15 mouse cellular contexts compared by ENCODE assay signal in the genomic region with DNA sequence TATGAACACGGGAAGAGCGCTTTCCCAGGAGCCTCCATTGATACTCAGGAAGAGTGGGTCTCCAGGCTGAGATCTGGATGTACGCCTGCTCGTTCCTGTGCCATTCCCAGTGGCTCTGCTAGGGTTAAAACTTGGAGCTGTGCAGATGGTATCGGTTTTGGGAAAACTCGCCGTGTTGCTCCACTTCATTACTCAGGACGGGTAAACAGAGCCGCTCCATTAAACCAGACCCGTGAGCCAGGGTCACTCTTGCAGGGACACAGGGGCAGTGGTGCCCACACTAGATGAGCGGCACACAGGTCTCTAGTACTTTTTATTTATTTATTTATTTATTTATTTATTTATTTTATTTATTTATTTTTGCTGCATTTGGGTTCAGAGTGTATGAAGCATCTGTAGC. TPM values are rescaled to one million over a fixed set of nuclear protein-coding genes. Genes with fewer than 3 reads are reported as not detected.
DNase-seq lines count a peak whose midpoint lies in the region; ATAC-seq and TF ChIP-seq lines count a peak whose summit lies in the region.
"Had no signal": no experiment of that assay in that cellular context is flagged by ENCODE, and none has a peak within 500 bp of the region (broad histone marks: within the 10 kb centered on the region; RNA-seq: fewer than 3 reads in every experiment).

No protein-coding gene starts in this region.

- ATAC-seq in forebrain, embryonic 16.5 days = peak; percentile 21; the same call in 1 of the 2 replicates
- ATAC-seq in forebrain, embryonic 14.5 days = no peak
- ATAC-seq in kidney, postnatal 0 days (replicated peaks; ENCODE audit: low FRiP score, low read depth) = peak; percentile 82
- no peak for ATAC-seq in liver, embryonic 11.5 days (replicated peaks; ENCODE audit: low FRiP score)
- ATAC-seq: midbrain, embryonic 16.5 days had no signal

- no peak overlapping the region for H3K4me3 ChIP-seq in forebrain, embryonic 16.5 days (replicated peaks; ENCODE audit: low read length)
- H3K4me3 ChIP-seq in forebrain, embryonic 14.5 days (ENCODE audit: low read depth, low read length) = no peak overlapping the region
- no peak overlapping the region for H3K4me3 ChIP-seq in kidney, adult 2 months (ENCODE audit: insufficient read depth, low read depth, low read length)
- no peak overlapping the region for H3K4me3 ChIP-seq in kidney, postnatal 0 days (replicated peaks; ENCODE audit: low read depth, low read length)
- no peak overlapping the region for H3K4me3 ChIP-seq in liver, embryonic 11.5 days (ENCODE audit: low read depth, low read length)
- H3K4me3 ChIP-seq: embryonic facial prominence, embryonic 13.5 days; forebrain, embryonic 10.5 days; heart, embryonic 15.5 days; limb, embryonic 12.5 days had no signal

- 46% methylated on average over 11 of the region's 11 CpGs for WGBS in forebrain, embryonic 16.5 days
- 61% methylated on average over 11 of the region's 11 CpGs for WGBS in forebrain, embryonic 14.5 days
- 40% methylated on average over 11 of the region's 11 CpGs for WGBS in kidney, adult 2 months
- 33% methylated on average over 11 of the region's 11 CpGs for WGBS in kidney, postnatal 0 days
- WGBS in liver, embryonic 11.5 days = 72% methylated on average over 11 of the region's 11 CpGs

- no peak overlapping the region for H3K27ac ChIP-seq in forebrain, embryonic 16.5 days (ENCODE audit: low read length)
- H3K27ac ChIP-seq in forebrain, embryonic 14.5 days (ENCODE audit: low read depth, low read length) = no peak overlapping the region
- peak overlapping the region; percentile 93 for H3K27ac ChIP-seq in kidney, adult 2 months (ENCODE audit: insufficient read depth, low read depth, low read length)
- peak overlapping the region; percentile 86 for H3K27ac ChIP-seq in kidney, postnatal 0 days
- peak overlapping the region; percentile 70 for H3K27ac ChIP-seq in liver, embryonic 11.5 days (ENCODE audit: low read depth, low read length)
- H3K27ac ChIP-seq: embryonic facial prominence, embryonic 13.5 days; forebrain, embryonic 10.5 days; heart, embryonic 15.5 days; limb, embryonic 12.5 days had no signal

- no peaks in the 10 kb centered on the region for H3K36me3 ChIP-seq in forebrain, embryonic 16.5 days (ENCODE audit: control insufficient read depth, insufficient read depth)
- H3K36me3 ChIP-seq in forebrain, embryonic 14.5 days (ENCODE audit: control insufficient read depth, insufficient read depth, low read length) = no peaks in the 10 kb centered on the region
- H3K36me3 ChIP-seq in kidney, adult 2 months (ENCODE audit: control insufficient read depth, insufficient read depth, low read length) = no peaks in the 10 kb centered on the region
- H3K36me3 ChIP-seq in kidney, postnatal 0 days (ENCODE audit: insufficient read depth, low read length) = no peaks in the 10 kb centered on the region
- H3K36me3 ChIP-seq in liver, embryonic 11.5 days (ENCODE audit: control insufficient read depth, insufficient read depth, low read length) = no peaks in the 10 kb centered on the region
- H3K36me3 ChIP-seq: embryonic facial prominence, embryonic 13.5 days; heart, embryonic 15.5 days; limb, embryonic 12.5 days had no signal

- no peaks in the 10 kb centered on the region for H3K27me3 ChIP-seq in forebrain, embryonic 16.5 days (replicated peaks; ENCODE audit: control insufficient read depth, insufficient read depth, low read length)
- H3K27me3 ChIP-seq in forebrain, embryonic 14.5 days (replicated peaks; ENCODE audit: control insufficient read depth, insufficient read depth, low read length) = no peaks in the 10 kb centered on the region
- H3K27me3 ChIP-seq in kidney, adult 2 months (replicated peaks; ENCODE audit: control insufficient read depth, insufficient read depth, low read length) = no peaks in the 10 kb centered on the region
- no peaks in the 10 kb centered on the region for H3K27me3 ChIP-seq in kidney, postnatal 0 days (ENCODE audit: insufficient read depth, low read length)
- no peaks in the 10 kb centered on the region for H3K27me3 ChIP-seq in liver, embryonic 11.5 days (replicated peaks; ENCODE audit: control insufficient read depth, insufficient read depth, low read length)
- H3K27me3 ChIP-seq: embryonic facial prominence, embryonic 13.5 days; heart, embryonic 15.5 days; limb, embryonic 12.5 days had no signal

- H3K4me2 ChIP-seq in forebrain, embryonic 16.5 days (ENCODE audit: low read length) = no peak overlapping the region
- H3K4me2 ChIP-seq in forebrain, embryonic 14.5 days (ENCODE audit: low read length) = no peak overlapping the region
- H3K4me2 ChIP-seq in kidney, postnatal 0 days (ENCODE audit: low read length) = peak overlapping the region; percentile 27
- H3K4me2 ChIP-seq in liver, embryonic 11.5 days = peak overlapping the region; percentile 52
- H3K4me2 ChIP-seq: embryonic facial prominence, embryonic 13.5 days; heart, embryonic 15.5 days; limb, embryonic 12.5 days had no signal

- no peaks in the 10 kb centered on the region for H3K9me3 ChIP-seq in forebrain, embryonic 16.5 days (ENCODE audit: control insufficient read depth, low read length)
- no peaks in the 10 kb centered on the region for H3K9me3 ChIP-seq in forebrain, embryonic 14.5 days (replicated peaks; ENCODE audit: control insufficient read depth, low read length)
- no peaks in the 10 kb centered on the region for H3K9me3 ChIP-seq in kidney, postnatal 0 days (replicated peaks; ENCODE audit: low read length)
- no peaks in the 10 kb centered on the region for H3K9me3 ChIP-seq in liver, embryonic 11.5 days (ENCODE audit: control insufficient read depth, low read length)
- H3K9me3 ChIP-seq: embryonic facial prominence, embryonic 13.5 days; forebrain, embryonic 10.5 days; heart, embryonic 15.5 days; limb, embryonic 12.5 days had no signal

- no peak for TF ChIP-seq CTCF in kidney, adult 2 months (conservative IDR thresholded peaks at IDR 0.05; ENCODE audit: insufficient read depth, insufficient read length, low read depth, low read length)
- TF ChIP-seq CTCF in kidney, postnatal 0 days (IDR thresholded peaks at IDR 0.05; ENCODE audit: low read depth) = no peak

- TF ChIP-seq POLR2A in kidney, adult 2 months (IDR thresholded peaks at IDR 0.05; ENCODE audit: low read depth, low read length) = no peak

- no peak for DNase-seq in forebrain, embryonic 14.5 days (ENCODE audit: low spot score)
- peak; percentile 65 for DNase-seq in kidney, adult 2 months
- DNase-seq in kidney, postnatal 0 days (ENCODE audit: low spot score) = peak; percentile 78
- no peak for DNase-seq in liver, embryonic 11.5 days (ENCODE audit: low spot score)
- DNase-seq in ovary, postnatal 14 days (ENCODE audit: low spot score) = no peak
- no peak for DNase-seq in adrenal gland, adult 8-10 months
- no peak for DNase-seq in embryo, embryonic 10 days (ENCODE audit: low spot score)
- DNase-seq: adrenal gland, postnatal 25 days; cerebellum, adult 8-10 months had no signal

- H3K9ac ChIP-seq in forebrain, embryonic 16.5 days (replicated peaks; ENCODE audit: low read depth, low read length) = no peak overlapping the region
- H3K9ac ChIP-seq in forebrain, embryonic 14.5 days (ENCODE audit: low read length) = no peak overlapping the region
- H3K9ac ChIP-seq in kidney, postnatal 0 days (ENCODE audit: low read depth, low read length) = no peak overlapping the region
- no peak overlapping the region; the same call in 1 of the 2 replicates for H3K9ac ChIP-seq in liver, embryonic 11.5 days (ENCODE audit: low read depth, low read length)
- H3K9ac ChIP-seq: embryonic facial prominence, embryonic 13.5 days; heart, embryonic 15.5 days; limb, embryonic 12.5 days had no signal

- H3K4me1 ChIP-seq in forebrain, embryonic 16.5 days (replicated peaks; ENCODE audit: control insufficient read depth, insufficient read depth, low read length) = peaks cover 36% of the 10 kb centered on the region
- peaks cover 24% of the 10 kb centered on the region for H3K4me1 ChIP-seq in forebrain, embryonic 14.5 days (ENCODE audit: control insufficient read depth, insufficient read depth, low read length)
- H3K4me1 ChIP-seq in kidney, adult 2 months (ENCODE audit: control insufficient read depth, insufficient read depth, low read length) = peaks cover 34% of the 10 kb centered on the region
- H3K4me1 ChIP-seq in kidney, postnatal 0 days (replicated peaks; ENCODE audit: insufficient read depth, low read length) = peaks cover 23% of the 10 kb centered on the region
- peaks cover 21% of the 10 kb centered on the region for H3K4me1 ChIP-seq in liver, embryonic 11.5 days (replicated peaks; ENCODE audit: control insufficient read depth, insufficient read depth, low read length)

RNA-seq across cellular contexts. Expression of gene Spata13, which starts 20.9 kb away (rescaled TPM):
- polyA plus RNA-seq in forebrain, embryonic 16.5 days (2015; fragmentation: Nextera tagmentation; extraction: Ambion mirVana) = 41.4 and 41.8 TPM in 2 replicates
- polyA plus RNA-seq in forebrain, embryonic 14.5 days (2014; fragmentation: Nextera tagmentation; extraction: Ambion mirVana) = 36.6 and 45.8 TPM in 2 replicates
- 24.1 and 27.7 TPM in 2 replicates for polyA plus RNA-seq in kidney, adult 2 months (2012; rRNA removed)
- polyA plus RNA-seq in kidney, postnatal 0 days (2015; fragmentation: Nextera tagmentation; extraction: Ambion mirVana) = 47.4 and 49.9 TPM in 2 replicates
- polyA plus RNA-seq in liver, embryonic 11.5 days (2014; fragmentation: Nextera tagmentation; extraction: Ambion mirVana) = 14.0 and 16.1 TPM in 2 replicates
- 100 to 1,000 TPM; 152 to 256 (median 184) TPM for total RNA-seq in adrenal gland, adult 8-10 months (2022)

Comparison
In these comparisons a context has a peak if more than half of its experiments do, and no peak if none do; other contexts are left out.
1. ATAC-seq: peak in forebrain, embryonic 16.5 days (single experiment) and kidney, postnatal 0 days (single experiment); none in forebrain, embryonic 14.5 days (single experiment) and liver, embryonic 11.5 days (single experiment).
2. H3K27ac ChIP-seq: peak in kidney, adult 2 months (single experiment), kidney, postnatal 0 days (single experiment) and liver, embryonic 11.5 days (single experiment); none in forebrain, embryonic 16.5 days (single experiment) and forebrain, embryonic 14.5 days (single experiment).
3. H3K4me2 ChIP-seq: peak in kidney, postnatal 0 days (single experiment) and liver, embryonic 11.5 days (single experiment); none in forebrain, embryonic 16.5 days (single experiment) and forebrain, embryonic 14.5 days (single experiment).
4. DNase-seq: peak in kidney, adult 2 months (single experiment) and kidney, postnatal 0 days (single experiment); none in forebrain, embryonic 14.5 days (single experiment), liver, embryonic 11.5 days (single experiment), ovary, postnatal 14 days (single experiment), adrenal gland, adult 8-10 months (single experiment) and embryo, embryonic 10 days (single experiment).